Mouse (Mus musculus) liver, postnatal 0 days (tissue): ENCODE results near the gene Stard13.

Source experiments
- CTCF ChIP-seq: sonication (generic); IDR thresholded peaks from 2 replicates; pipeline ENCODE4 v1.5.1; 2016; ENCODE audit warnings: antibody characterized with exemption, low read depth
- EP300 ChIP-seq: IDR thresholded peaks from 2 replicates; pipeline ENCODE4 v1.6.1; 2016; ENCODE audit warnings: antibody characterized with exemption, low read depth, mild to moderate bottlenecking

GRCm38 (mm10) chr5:151105054-151105971 is 128.3 kb downstream of the Stard13 start:
- no peak for TF ChIP-seq CTCF
- no peak for TF ChIP-seq EP300
